Mouse (Mus musculus): ENCODE measurements around the gene Cldn19.
A peak's percentile ranks its signal among the peaks of the same experiment; 100 is the strongest.

Gene Cldn19

GRCm38 (mm10) chr4:119305418-119305817 is 50.2 kb downstream of the Cldn19 start:
- DNase-seq = peak; percentile 67

Data from kidney, adult 18-20 months (tissue).